Mouse (Mus musculus): ENCODE measurements at regions not wholly inside any gene's neighbourhood (a gene's known extent, or its start where the extent isn't known, plus 50 kb on each side); places are given as distances from the start of the nearest gene placed in this dataset.
A peak's percentile ranks its signal among the peaks of the same experiment; 100 is the strongest.
"Not testable (repeated sequence)": the region's sequence is repeated elsewhere in the genome, so short reads cannot be mapped to it uniquely, and the experiment has no call there.

DNA sequence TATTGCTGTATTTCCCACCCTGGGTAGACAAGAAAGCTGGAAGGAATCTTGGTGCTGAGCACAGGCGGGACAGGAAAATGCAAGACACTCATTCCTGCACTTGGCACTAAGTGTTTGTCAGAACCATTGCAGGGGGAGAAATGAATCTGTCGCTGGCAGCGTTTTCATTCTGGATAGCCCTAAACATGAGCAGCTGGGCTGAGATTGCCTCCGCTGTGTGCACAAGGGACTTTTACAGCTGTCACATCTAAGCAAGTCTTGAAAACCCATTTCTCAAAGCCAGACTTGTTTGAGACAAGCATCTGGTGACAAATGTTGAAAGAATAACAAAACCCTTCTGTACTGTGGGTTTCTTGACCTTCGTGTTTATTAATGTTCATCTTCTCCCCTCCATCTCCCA is 438.4 kb upstream of the Jmjd1c start:
- no peak for DNase-seq

GRCm38 (mm10) chr10:66683160-66683559 is 412.8 kb upstream of the Jmjd1c start:
- no peak for DNase-seq

DNA sequence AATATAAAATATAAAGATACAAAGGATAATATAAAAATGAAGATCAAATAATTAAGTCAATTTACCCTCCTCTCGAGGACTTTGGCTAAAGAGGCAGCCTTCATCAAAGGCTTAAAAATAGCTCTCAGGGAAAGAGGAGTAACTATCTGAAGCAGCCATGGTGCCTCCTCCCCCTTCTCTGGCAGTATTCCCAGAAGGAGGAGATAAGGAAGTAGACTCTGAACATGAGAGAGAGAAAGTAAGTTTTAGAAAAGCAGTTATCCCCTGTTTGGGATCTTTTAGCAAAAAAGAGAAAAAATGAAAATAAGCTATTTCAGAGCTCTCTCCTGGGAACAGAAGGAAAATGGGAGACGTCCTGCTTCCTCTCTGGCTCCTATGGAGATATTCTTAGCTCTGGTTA is 406.7 kb upstream of the Jmjd1c start:
- not testable (repeated sequence) for DNase-seq

DNA sequence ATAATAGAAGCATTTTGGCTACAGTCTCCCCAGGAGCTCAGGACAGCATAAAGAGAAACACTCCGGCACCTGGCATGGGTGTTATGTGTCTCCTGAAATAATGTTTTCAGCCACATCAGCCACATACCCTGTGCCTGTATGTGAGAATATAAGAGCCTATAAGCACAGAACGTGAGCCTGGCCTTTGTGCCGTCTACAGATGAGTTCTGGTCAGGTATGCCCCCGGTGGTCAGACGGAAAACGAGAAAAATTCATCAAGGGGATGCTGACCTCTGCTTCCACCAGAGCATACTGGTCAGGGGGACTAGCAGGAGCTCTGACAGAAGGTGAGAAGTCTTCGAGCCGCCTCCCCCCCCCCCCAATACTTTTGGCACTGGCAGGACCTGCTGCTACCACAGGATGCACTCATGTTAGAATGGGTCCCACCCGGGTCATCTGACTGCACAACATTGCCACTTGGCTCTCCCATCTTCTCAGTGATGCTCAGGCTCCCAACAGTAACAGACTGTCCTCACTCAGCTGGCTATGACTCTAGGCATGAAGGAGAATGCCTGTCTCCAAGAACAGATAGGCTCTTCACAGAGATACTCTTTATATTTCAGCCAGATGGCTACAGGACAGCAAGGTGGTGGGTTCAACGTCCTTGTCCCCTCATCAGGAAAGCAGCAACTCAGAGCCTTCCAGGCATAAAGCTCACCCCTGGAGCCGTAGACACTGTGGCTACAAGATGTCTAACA is 401.2 kb upstream of the Jmjd1c start:
- no peak for DNase-seq

- not testable (repeated sequence) for DNase-seq
These were observed 381.0 kb upstream of the Jmjd1c start for GRCm38 (mm10) chr10:66714926-66715325.

DNA sequence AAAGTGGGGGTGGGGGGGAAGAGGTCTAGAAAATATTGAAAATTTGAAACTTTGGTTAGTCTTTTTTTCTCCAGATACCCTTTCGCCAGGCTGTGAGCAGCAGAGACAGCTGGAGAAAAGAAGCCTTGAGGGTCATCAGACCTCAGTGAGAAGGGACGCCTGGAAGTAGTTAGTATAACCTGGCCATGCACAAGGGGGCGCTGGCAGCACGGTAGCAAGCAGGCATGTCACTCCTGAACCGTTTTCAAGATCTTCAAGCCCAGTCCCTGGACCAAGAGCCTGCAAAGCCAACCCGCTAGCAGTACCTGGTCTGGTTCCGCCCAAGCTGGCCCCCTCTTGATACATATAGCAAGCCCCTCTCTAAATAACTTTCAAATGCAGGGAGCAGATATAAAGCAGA is 378.0 kb upstream of the Jmjd1c start:
- peak; percentile 48 for DNase-seq

DNA sequence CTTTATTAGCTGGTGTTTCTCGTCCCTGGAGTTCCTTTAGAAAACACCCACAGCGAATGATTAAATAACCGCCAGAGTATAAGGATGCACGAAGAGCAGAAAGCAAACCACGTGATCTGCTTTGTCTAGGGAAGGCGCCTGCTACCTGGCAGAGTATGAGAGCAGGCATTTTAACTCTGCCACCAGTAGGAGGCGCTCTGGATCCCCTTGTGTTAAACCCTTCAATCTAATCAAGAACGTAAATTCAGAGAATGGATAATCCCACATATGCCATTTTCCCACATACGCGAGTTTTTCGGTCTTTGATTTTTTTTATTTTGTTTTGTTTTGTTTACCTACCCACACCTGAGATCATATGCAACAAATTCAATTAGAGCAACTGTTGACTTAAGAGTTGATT is 376.1 kb upstream of the Jmjd1c start:
- DNase-seq: no peak

- DNase-seq: peak; percentile 47
These were observed 362.3 kb upstream of the Jmjd1c start for GRCm38 (mm10) chr10:66733631-66734030.

- peak; percentile 46 for DNase-seq
These were observed 361.1 kb upstream of the Jmjd1c start for GRCm38 (mm10) chr10:66734853-66735252.

GRCm38 (mm10) chr10:66739017-66739416 is 356.9 kb upstream of the Jmjd1c start:
- peak; percentile 41 for DNase-seq

GRCm38 (mm10) chr10:66741819-66742218 is 354.1 kb upstream of the Jmjd1c start:
- DNase-seq: peak; percentile 43

DNA sequence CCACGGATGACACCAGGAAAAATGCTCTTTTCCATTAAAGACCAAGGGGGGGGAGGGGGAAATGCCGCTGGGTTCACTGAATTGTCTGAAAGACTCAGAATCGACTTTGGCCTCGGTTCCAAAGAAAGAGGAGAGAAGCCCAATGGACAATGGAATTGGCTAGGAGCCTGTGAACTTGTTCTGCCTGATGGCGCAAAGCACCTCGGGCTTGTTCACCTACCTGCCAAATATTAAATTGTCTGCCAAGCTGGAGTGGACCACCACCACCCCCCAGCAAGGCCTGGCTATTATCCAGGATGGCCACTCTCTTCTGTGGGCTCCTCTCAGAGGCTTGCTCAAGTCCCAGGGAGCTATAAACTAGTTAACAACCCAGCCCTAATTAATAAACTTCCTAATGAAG is 352.7 kb upstream of the Jmjd1c start:
- DNase-seq: no peak

DNA sequence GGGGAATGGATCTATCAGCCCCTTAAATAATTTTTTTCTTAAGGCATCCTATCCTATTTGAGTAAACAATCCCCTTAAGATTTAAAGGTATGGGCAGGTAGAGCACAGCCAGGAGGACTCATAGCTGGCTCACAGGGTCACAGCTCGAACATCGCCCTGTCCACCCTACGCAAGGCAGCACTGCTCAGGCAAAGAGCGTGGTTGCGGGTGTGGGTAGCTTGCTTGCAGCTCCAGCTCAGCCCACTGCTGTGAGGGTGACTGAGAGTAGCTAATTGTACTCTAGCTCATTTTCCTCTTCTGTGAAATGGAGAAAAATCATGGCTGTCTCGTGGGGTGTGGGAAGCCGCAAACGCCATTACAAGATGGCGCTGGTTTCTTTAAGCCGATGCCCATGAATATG is 350.1 kb upstream of the Jmjd1c start:
- no peak for DNase-seq

- DNase-seq: no peak
These were observed 343.6 kb upstream of the Jmjd1c start for GRCm38 (mm10) chr10:66752237-66752810.

- DNase-seq: no peak
These were observed 339.1 kb upstream of the Jmjd1c start for GRCm38 (mm10) chr10:66756866-66757265.

DNA sequence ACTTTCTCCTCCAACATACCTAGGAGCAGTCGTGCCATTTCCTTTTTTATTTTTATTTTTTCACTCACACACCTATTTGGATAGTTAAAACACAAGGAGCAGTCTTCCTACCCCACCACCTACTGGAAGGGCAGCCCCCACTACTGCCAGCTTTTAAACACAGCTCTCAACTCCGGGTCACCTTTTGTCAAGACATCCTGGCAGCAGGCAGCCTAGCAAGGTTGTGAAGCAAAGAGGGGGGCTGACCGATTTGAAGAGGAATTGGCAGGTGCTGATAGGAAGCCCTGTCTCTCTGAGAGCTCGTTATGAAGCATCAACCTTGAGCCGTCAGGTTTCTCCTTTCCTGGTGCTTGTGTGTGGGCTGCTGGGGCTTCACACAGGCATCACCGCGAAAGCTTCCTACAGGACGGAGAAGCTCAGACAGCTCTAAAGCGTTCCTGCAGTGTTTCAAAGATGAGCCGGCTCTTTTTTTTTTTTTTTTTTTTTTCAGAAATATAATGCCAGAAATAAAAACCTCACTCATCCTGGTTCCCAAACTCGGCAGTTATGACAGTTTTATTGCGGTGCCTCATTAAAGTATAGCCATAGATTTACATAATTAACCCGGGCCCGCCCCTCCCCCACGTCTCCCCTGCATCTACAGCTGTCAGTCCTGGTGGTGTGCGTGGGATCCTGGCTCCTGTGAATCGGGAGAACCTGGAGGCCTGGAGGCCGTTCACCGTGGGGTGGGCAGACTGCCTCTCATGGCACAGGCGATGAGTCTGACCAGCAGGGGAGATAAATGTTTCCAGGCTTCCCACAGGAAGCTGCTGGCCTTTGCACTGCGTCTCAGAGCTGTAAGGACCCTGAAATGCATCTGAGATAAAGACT is 325.5 kb upstream of the Jmjd1c start:
- peak; percentile 70 for DNase-seq

GRCm38 (mm10) chr10:66780335-66781170 is 315.4 kb upstream of the Jmjd1c start:
- peak; percentile 80 for DNase-seq

GRCm38 (mm10) chr10:66781171-66781510 is 314.8 kb upstream of the Jmjd1c start:
- no peak for DNase-seq

DNA sequence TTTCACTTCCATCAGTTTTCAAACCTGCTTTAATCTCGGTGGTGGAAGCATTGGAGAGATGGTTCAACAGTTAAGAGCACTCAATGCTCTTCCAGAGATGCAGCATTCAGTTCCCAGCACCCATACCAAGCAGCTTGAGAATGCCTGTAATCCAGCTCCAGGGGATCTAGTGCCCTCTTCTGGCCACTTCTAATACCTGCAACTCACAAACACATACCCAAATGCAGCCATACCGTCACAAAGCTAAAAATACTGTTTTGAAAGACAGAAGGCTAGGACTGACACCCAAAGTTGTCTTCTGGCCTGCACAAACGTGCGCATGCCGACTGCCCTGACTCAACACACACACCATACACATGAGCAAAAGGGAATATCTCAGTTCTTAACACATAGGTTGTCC is 313.9 kb upstream of the Jmjd1c start:
- no peak for DNase-seq

DNA sequence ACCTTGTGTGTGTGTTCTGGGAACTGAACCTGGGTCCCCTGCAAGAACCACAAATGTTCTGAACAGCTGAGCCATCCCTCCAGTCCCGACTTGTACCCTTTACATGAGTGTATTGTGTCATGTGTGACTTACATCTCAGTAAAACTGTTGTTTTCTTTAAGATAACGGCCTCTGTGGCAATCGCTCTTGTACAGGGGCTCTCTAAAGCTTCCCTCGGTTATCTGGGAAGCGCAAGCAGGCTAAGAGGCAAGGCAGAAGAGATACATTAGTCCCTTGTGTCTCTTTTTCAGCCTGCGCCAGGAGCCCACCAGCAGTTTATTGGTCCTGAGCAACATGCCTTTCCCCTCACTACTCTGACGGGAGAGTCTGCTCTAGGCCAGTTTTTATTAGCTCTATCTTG is 308.1 kb upstream of the Jmjd1c start:
- DNase-seq: no peak

DNA sequence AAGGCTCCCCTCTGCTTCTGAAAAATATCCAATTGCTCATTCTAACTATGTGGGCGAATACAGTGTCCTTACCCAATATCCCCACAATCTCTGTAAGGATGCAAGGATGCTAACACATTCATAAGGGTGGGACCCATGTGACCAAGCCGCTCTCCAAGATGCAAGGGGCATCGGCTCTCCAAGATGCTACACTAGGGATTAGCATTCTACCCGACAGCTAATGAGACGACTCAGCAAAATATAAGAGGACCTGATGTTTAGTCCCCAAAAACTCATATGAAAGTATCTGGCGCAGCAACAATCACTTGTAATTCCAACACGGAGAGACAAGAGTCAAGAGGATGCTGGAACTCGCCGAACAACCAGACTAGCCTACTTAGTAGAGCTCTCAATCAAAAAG is 299.6 kb upstream of the Jmjd1c start:
- DNase-seq: no peak

- DNase-seq: no peak
These were observed 293.2 kb upstream of the Jmjd1c start for GRCm38 (mm10) chr10:66802691-66803090.
